Mouse (Mus musculus) embryonic facial prominence, embryonic 15.5 days (tissue): Measurements from ENCODE around the gene Uqcrc2. TPM values are rescaled to one million over a fixed set of nuclear protein-coding genes. Genes with fewer than 3 reads are reported as not detected.

Source experiments
- ATAC-seq: fragments of 200-750 bp; cut with Nextera tagmentation; 2 replicates; pipeline ENCODE4 v1.8.0; 2017; ENCODE audit warnings: low read depth, moderate TSS enrichment; ENCODE audit not compliant: insufficient number of reproducible peaks, low FRiP score, low TSS enrichment
- H3K27ac ChIP-seq: fragments of 300-500 bp; sonication (generic); replicated peaks from 2 replicates; pipeline ENCODE4 v1.5.1; 2015; ENCODE audit warnings: mild to moderate bottlenecking, inconsistent platforms
- H3K27me3 ChIP-seq: fragments of 300-500 bp; sonication (generic); 2 replicates; pipeline ENCODE4 v1.6.1; 2015; ENCODE audit warnings: inconsistent platforms
- H3K36me3 ChIP-seq: fragments of 300-500 bp; sonication (generic); 2 replicates; pipeline ENCODE4 v1.6.1; 2015; ENCODE audit warnings: mild to moderate bottlenecking, inconsistent platforms
- H3K4me1 ChIP-seq: fragments of 300-500 bp; sonication (generic); 2 replicates; pipeline ENCODE4 v1.6.1; 2015; ENCODE audit warnings: inconsistent platforms
- H3K4me2 ChIP-seq: fragments of 300-500 bp; sonication (generic); replicated peaks from 2 replicates; pipeline ENCODE4 v1.6.1; 2015; ENCODE audit warnings: mild to moderate bottlenecking, inconsistent platforms
- H3K4me3 ChIP-seq: fragments of 300-500 bp; sonication (generic); replicated peaks from 2 replicates; pipeline ENCODE4 v1.5.1; 2015; ENCODE audit warnings: mild to moderate bottlenecking, inconsistent platforms
- H3K9ac ChIP-seq: fragments of 300-500 bp; sonication (generic); 2 replicates; pipeline ENCODE4 v1.6.1; 2015; ENCODE audit warnings: inconsistent platforms
- H3K9me3 ChIP-seq: fragments of 300-500 bp; sonication (generic); replicated peaks from 2 replicates; pipeline ENCODE4 v1.6.1; 2016; ENCODE audit warnings: inconsistent platforms
- WGBS: fragments of 180-500 bp; shearing (Covaris S2); methylation state at CpG from one replicate; pipeline ENCODE4 v1.1.7; 2015; 5-methylcytosine and 5-hydroxymethylcytosine counted together
- polyA plus RNA-seq: library from polyadenylated mRNA; unstranded; fragments of >200 nt; fragmentation: Nextera tagmentation; extraction: Ambion mirVana; gene quantifications from 2 replicates; pipeline ENCODE4 v1.2.1, GENCODE M21; 2015

Gene Uqcrc2
- polyA plus RNA-seq, 1 experiment from 2014 or later: 170 TPM

- no peak overlapping the region for H3K4me2 ChIP-seq
- WGBS: 85% methylated on average over 2 of the region's 2 CpGs
- no peak overlapping the region for H3K4me3 ChIP-seq
- ATAC-seq: no peak
- H3K4me1 ChIP-seq: no peaks in the 10 kb centered on the region
- no peak overlapping the region for H3K9ac ChIP-seq
- peaks cover 85% of the 10 kb centered on the region for H3K36me3 ChIP-seq
- no peak overlapping the region for H3K27ac ChIP-seq
- H3K9me3 ChIP-seq: no peaks in the 10 kb centered on the region
- no peaks in the 10 kb centered on the region for H3K27me3 ChIP-seq
These were observed 12.9 kb downstream of the Uqcrc2 start for GRCm38 (mm10) chr7:120647849-120648248.

- no peaks in the 10 kb centered on the region for H3K9me3 ChIP-seq
- no peak for ATAC-seq
- WGBS: 89% methylated on average over 4 of the region's 4 CpGs
- peaks cover 28% of the 10 kb centered on the region for H3K36me3 ChIP-seq
- H3K27me3 ChIP-seq: no peaks in the 10 kb centered on the region
- H3K4me2 ChIP-seq: no peak overlapping the region
- H3K27ac ChIP-seq: no peak overlapping the region
- H3K4me1 ChIP-seq: no peaks in the 10 kb centered on the region
- no peak overlapping the region for H3K9ac ChIP-seq
- H3K4me3 ChIP-seq: no peak overlapping the region
These were observed 27.1 kb downstream of the Uqcrc2 start for GRCm38 (mm10) chr7:120662079-120662478.

- no peaks in the 10 kb centered on the region for H3K36me3 ChIP-seq
- no peak for ATAC-seq
- 19% methylated on average over 14 of the region's 14 CpGs for WGBS
- H3K9me3 ChIP-seq: no peaks in the 10 kb centered on the region
- no peak within 1 kb of the TSS for H3K27ac ChIP-seq
- H3K27me3 ChIP-seq: no peaks in the 10 kb centered on the region
- no peak within 1 kb of the TSS for H3K9ac ChIP-seq
- H3K4me2 ChIP-seq: peak within 1 kb of the TSS; percentile 22; the same call in 1 of the 2 replicates
- H3K4me3 ChIP-seq: no peak within 1 kb of the TSS
- H3K4me1 ChIP-seq: no peaks in the 10 kb centered on the region
These were observed 35.3 kb downstream of the Uqcrc2 start, which contains the start of gene Pdzd9 for GRCm38 (mm10) chr7:120670153-120670875. Gene Pdzd9, minus strand, starts transcription at chr7:120670343.

- 68% methylated on average over 2 of the region's 2 CpGs for WGBS
These were observed 36.3 kb downstream of the Uqcrc2 start for GRCm38 (mm10) chr7:120671271-120671670.

GRCm38 (mm10) chr7:120677001-120677643 is 42.1 kb downstream of the Uqcrc2 start, which contains the start of gene Mosmo:
Gene Mosmo, plus strand, starts transcription at chr7:120677618.
- ATAC-seq: peak; percentile 91
- Histone ChIP-seq H3K4me2 (peak within 1 kb of the TSS; percentile 77), H3K27ac (peak within 1 kb of the TSS; percentile 58), H3K4me1 (peaks cover 24% of the 10 kb centered on the region), H3K9me3 (no peaks in the 10 kb centered on the region), H3K9ac (peak within 1 kb of the TSS; percentile 79), H3K27me3 (no peaks in the 10 kb centered on the region), H3K4me3 (peak within 1 kb of the TSS; percentile 85), H3K36me3 (no peaks in the 10 kb centered on the region)
- WGBS: under 1% methylated on average over 42 of the region's 44 CpGs

More at GRCm38 (mm10) chr7:120671271-120671670, 36.3 kb downstream of the Uqcrc2 start:
- Histone ChIP-seq H3K9me3 (no peaks in the 10 kb centered on the region), H3K4me3 (no peak overlapping the region), H3K4me1 (0 out of 2 replicates have a peak, but pooled peaks cover under 1% of the 10 kb centered on the region), H3K4me2 (no peak overlapping the region), H3K27ac (no peak overlapping the region), H3K9ac (no peak overlapping the region), H3K36me3 (no peaks in the 10 kb centered on the region), H3K27me3 (no peaks in the 10 kb centered on the region)
- no peak for ATAC-seq

- Histone ChIP-seq H3K27ac (peak overlapping the region; percentile 58; the same call in 1 of the 2 replicates), H3K9me3 (no peaks in the 10 kb centered on the region), H3K4me2 (peak overlapping the region; percentile 77), H3K9ac (peak overlapping the region; percentile 79), H3K27me3 (no peaks in the 10 kb centered on the region), H3K4me1 (peaks cover 24% of the 10 kb centered on the region), H3K36me3 (no peaks in the 10 kb centered on the region), H3K4me3 (peak overlapping the region; percentile 85)
- peak; percentile 50; the same call in 1 of the 2 replicates for ATAC-seq
- 1% methylated on average over 42 of the region's 42 CpGs for WGBS
These were observed 43.0 kb downstream of the Uqcrc2 start for GRCm38 (mm10) chr7:120677764-120678531.

- H3K9me3 ChIP-seq: no peaks in the 10 kb centered on the region
- H3K36me3 ChIP-seq: no peaks in the 10 kb centered on the region
- no peaks in the 10 kb centered on the region for H3K27me3 ChIP-seq
- no peak for ATAC-seq
- 48% methylated on average over 8 of the region's 8 CpGs for WGBS
- H3K9ac ChIP-seq: no peak overlapping the region
- H3K4me1 ChIP-seq: peaks cover 24% of the 10 kb centered on the region
- H3K4me2 ChIP-seq: peak overlapping the region; percentile 77
- no peak overlapping the region for H3K27ac ChIP-seq
- peak overlapping the region; percentile 85 for H3K4me3 ChIP-seq
These were observed 44.0 kb downstream of the Uqcrc2 start for GRCm38 (mm10) chr7:120679023-120679422.

- Histone ChIP-seq H3K9me3 (no peaks in the 10 kb centered on the region), H3K4me2 (no peak overlapping the region), H3K9ac (no peak overlapping the region), H3K36me3 (no peaks in the 10 kb centered on the region), H3K4me3 (no peak overlapping the region), H3K27me3 (no peaks in the 10 kb centered on the region), H3K4me1 (peaks cover 28% of the 10 kb centered on the region), H3K27ac (no peak overlapping the region)
- WGBS: 63% methylated on average over 4 of the region's 4 CpGs
- ATAC-seq: no peak
These were observed 47.0 kb downstream of the Uqcrc2 start for GRCm38 (mm10) chr7:120682002-120682401.

GRCm38 (mm10) chr7:120684731-120685161 is 49.8 kb downstream of the Uqcrc2 start:
- 0 out of 2 replicates have a peak, but pooled peaks have one; percentile 24 for ATAC-seq
- H3K27ac ChIP-seq: no peak overlapping the region; the same call in 1 of the 2 replicates
- no peak overlapping the region for H3K9ac ChIP-seq

GRCm38 (mm10) chr7:120685227-120685626 is 50.3 kb downstream of the Uqcrc2 start:
- Histone ChIP-seq H3K4me3 (no peak overlapping the region), H3K36me3 (no peaks in the 10 kb centered on the region), H3K4me2 (no peak overlapping the region), H3K4me1 (peaks cover 12% of the 10 kb centered on the region; the same call in 1 of the 2 replicates), H3K9me3 (no peaks in the 10 kb centered on the region), H3K27ac (no peak overlapping the region), H3K9ac (no peak overlapping the region), H3K27me3 (no peaks in the 10 kb centered on the region)
- WGBS: 63% methylated on average over 6 of the region's 6 CpGs
- no peak; the same call in 1 of the 2 replicates for ATAC-seq

More at GRCm38 (mm10) chr7:120684731-120685161, 49.8 kb downstream of the Uqcrc2 start:
- no peaks in the 10 kb centered on the region for H3K9me3 ChIP-seq
- WGBS: 55% methylated on average over 2 of the region's 2 CpGs
- H3K27me3 ChIP-seq: no peaks in the 10 kb centered on the region
- peaks cover 12% of the 10 kb centered on the region; the same call in 1 of the 2 replicates for H3K4me1 ChIP-seq
- no peaks in the 10 kb centered on the region for H3K36me3 ChIP-seq
- H3K4me3 ChIP-seq: no peak overlapping the region
- H3K4me2 ChIP-seq: no peak overlapping the region
